Mouse (Mus musculus) spleen, adult 12 weeks (tissue): Measurements from ENCODE around the gene Serinc4.
"Not testable (repeated sequence)": the region's sequence is repeated elsewhere in the genome, so short reads cannot be mapped to it uniquely, and the experiment has no call there.

Experiments
- DNase-seq: peaks from one replicate; pipeline ENCODE4 v3.0.0; 2022; ENCODE audit warnings: low spot score

Serinc4 gene

DNA sequence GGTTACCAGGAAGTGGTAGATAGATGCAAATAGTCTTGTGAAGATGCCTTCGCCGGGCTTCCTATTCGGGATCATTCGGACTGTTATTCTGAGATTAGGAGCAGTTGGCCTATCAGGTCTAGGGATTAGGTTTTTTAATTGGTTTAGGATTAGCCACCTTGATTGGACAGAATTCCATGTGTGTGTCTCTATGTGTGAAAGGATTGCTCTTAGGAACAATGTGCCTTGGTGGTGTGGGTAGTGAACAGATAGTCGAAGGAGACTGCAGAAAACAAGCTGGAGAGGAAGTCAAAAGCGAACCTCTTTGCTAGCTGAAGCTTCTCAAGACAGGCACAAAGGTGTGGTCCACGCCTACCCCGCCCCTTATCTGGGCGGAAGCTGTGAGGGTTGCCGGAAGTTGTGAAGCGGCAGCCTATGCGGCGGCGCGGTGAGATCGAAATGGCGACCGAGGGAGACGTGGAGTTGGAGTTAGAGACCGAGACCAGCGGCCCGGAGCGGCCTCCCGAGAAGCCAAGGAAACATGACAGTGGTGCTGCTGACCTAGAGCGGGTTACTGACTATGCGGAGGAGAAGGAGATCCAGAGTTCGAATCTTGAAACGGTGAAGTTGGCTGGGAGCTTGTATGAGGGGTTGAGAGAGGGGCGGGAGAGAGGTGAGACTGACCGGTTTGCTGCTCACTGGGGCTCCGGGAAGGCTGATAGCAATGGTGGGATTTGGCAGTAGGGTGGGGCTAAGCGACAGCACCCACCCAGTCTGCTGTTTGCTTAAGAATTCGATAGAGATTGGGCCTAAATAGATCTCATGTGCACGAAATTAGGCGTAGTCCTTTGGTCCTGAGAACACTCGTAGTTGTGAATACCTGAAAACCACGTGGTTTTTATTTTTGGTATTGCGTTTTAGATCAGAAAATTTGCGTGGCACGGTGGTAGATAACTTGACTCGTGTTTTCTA, at the start of gene Serinc4:
Gene Serinc4, minus strand, starts transcription at position 90 of the 951 bp plus-strand sequence.
- peak; percentile 83 for DNase-seq

DNA sequence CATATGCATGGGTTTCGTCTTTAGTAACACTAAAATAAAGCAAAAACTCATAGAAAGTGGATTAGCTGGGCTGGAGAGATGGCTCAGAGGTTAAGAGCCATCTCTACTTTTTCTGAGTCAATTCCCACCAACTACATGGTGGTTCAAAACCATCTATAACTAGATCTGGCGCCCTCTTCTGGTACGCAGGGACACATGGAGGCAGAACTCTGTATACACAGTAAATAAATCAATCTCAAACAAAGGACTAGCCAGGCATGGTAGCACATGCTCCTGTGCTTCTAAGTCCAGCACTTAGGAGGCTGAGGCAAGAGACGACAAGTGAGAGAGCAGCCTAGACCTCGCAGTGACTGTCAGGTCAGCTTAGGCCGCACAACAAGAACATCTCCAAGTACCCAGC, 45.0 kb upstream of the Serinc4 start:
- DNase-seq, result not testable (repeated sequence)

DNA sequence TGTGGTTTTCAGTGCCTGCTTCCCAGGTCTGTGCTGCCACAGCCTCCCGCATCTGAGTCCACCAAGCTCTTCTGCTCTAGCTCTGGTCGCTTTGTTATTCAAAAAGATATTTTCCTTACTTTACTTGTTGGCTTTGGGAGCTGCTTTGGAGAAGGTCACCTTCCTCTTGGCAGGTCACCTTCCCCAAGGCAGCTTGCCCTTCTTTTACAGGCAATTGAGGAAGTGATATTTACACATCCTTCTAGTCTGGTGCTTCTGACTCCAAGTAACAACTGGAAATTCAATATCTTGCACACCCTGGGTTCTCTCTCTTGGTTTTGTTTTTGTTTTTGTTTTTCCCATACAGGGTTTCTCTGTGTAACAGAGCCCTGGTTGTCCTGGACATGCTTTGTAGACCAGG, 27.8 kb upstream of the Serinc4 start:
- DNase-seq, result not testable (repeated sequence)

DNA sequence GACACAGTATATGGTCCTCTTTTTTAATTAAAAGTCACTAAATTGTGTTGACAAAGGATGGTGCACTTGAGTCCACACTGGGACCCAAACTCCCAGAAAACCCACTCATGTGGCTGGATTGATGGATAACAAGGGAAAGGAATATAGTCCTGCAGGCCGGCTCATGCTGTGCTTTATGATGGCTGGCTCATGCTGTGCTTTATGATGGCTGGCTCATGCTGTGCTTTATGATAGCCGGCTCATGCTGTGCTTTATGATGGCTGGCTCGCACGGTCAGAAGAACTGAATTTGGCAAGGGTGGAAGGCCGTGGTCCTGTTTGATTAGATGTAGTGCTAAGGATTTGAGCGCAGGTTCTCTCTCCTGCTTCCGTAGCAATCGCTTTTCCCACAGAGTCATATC, 27.0 kb upstream of the Serinc4 start:
- DNase-seq, result no peak

DNA sequence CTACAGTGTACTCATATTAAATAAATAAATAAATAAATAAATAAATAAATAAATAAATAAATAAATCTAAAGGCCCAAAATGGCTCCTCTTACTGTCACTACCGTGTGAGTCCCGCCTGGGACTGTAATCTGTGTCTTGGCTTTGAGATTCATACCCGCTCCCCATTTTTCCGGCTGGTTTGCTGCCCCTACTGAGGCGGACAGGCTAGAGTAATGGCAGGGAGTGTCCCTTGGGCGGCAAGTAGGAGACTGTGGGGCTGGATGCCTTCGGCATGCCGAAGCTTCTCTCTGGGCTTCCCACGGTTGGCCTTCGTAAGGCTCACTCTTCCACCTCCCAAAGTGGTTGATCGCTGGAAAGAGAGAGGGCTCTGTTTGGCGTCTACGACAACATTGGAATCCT, 24.3 kb upstream of the Serinc4 start:
- DNase-seq, result not testable (repeated sequence)

DNA sequence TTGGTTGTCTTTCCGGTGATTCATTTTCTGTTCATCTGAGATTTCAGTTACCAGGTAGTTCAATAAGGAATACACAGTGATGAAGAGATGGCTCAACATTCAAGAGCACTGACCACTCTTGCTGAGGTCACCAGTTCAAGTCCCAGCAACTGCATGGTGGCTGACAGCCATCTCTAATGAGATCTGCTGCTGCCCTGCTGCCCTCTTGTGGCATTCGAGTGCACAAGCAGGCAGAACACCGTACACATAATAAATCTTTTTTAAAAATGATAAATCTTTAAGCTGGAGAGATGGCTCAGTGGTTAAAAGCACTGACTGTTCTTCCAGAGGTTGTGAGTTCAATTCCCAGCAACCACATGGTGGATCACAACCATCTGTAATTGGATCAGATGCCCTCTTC, 23.9 kb upstream of the Serinc4 start:
- no peak for DNase-seq

DNA sequence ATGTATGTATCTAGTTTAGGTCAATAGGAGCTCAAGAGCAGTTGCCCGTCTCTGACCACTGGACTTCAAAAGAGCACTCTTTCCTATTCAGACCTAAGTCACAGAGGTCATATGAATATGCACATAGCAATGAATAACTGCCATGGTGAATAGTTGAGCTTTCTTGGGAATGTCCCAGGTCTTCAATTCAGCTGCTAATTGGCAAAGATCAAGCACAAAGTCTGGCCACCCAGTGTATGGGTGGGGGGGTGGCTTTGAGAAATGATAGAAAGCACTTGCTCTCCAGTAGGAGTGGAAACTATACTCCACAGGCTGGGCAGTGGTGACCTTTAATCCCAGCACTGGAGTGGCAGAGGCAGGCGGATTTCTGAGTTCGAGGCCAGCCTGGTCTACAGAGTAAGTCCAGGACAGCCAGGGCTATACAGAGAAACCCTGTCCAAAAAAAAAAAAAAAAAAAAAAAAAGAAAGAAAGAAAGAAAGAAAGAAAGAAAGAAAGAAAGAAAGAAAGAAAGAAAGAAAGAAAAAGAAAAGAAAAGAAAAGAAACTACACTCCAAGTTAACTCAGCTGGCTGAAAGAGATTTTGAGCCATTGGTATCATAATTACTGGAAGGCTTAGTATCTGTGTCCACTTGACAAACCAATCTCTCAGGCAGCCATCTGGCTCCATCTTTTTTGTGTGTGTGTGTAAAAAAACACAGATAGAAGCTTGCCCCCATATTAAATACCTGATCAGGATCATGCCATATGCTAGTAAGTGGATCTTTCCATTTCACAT, 21.1 kb upstream of the Serinc4 start:
- no peak for DNase-seq

DNA sequence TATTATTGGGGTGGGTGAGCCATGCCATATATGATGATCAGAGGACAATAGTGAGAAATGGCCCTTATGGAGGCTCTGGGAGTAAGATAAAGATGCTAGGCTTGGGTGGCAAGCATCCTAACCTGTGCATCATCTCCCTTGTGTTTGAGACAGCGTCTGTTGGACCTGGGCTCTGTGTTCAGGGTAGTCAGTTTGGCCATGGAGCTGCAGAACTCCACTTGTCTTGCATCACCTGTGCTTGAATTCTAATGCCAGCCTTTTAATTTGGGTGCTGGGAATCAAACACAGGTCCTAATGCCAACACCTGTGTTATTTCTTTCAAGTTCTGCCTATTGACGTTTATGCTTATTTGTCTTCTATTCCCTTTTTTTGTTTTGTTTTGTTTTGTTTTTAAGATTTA, 18.7 kb upstream of the Serinc4 start:
- not testable (repeated sequence) for DNase-seq

DNA sequence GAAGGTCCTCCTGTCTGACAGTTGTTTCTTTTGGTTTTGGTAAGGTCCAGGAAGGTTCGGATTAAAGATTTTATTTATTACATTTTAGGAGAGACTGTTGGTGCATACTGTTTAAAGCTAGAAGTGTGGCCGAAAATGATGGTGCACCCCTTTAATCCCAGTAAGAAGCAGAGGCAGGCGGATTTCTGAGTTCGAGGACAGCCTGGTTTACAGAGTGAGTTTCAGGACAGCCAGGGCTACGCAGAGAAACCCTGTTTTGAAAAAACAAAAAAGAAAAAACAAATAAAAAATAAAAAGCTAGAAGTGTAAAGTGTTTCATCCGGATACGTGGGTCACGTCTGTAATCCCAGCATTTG, 17.6 kb upstream of the Serinc4 start:
- no peak for DNase-seq

DNA sequence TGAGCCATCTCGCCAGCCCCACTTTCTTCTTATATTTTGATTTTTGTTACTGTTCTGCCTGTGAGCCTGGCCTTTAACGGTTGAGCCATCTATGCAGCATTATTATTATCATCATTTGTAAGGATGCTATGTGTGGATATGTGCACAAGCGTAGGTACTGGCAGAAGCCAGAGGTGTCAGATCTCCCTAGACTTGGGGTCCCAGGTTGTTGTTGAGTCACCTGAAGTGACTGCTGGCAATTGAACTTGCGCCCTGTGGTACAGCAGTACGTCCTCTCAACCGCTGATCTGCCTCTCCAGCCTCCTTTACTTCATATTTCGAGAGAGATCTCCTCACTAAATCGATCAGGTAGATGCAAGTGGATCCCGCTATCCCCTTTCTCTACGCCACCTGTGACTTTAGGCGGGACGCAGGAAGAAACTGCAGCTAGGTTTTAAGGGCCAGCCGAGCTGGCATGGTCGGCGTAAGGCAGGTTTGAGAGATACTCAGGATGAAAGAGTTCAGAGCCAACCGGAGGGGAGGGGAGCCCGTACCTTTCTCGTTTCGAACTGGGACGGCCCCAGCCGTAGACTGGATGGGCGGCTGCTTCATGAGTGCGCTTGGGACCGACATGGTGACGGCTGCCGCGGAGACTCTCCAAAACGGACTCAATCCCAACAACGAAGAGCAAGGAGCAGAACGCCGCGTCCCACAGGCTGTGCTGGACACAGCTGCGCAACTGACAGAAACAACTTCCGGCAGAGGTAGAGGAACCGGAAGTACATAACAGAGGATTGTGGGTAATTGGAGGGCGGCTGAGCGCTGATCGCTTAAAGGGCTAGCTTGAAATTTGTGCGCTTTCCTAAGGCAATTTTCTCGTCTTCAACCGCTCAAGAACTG, 17.0 kb upstream of the Serinc4 start, which contains the start of gene Mfap1b:
Gene Mfap1b, minus strand, starts transcription at position 767 of the 879 bp plus-strand sequence.
- DNase-seq, result peak; percentile 58

DNA sequence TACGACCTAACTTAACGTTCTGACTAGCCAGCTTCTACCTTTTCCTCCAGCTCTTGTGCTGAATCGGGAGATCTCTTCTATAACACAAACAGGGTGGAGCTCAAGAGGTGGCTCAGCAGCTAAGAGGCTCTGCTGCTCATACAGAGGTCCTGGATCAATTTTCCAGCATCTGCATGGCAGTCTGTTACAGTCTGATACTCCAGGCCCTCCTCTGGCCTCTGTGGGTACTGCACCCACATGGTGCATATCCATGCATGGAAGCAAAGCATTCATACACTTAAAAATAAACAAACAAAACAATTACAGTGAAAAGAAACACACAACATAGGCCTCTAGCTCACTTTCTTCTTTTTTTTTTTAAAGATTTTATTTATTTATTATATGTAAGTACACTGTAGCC, 16.2 kb upstream of the Serinc4 start:
- DNase-seq, result not testable (repeated sequence)

DNA sequence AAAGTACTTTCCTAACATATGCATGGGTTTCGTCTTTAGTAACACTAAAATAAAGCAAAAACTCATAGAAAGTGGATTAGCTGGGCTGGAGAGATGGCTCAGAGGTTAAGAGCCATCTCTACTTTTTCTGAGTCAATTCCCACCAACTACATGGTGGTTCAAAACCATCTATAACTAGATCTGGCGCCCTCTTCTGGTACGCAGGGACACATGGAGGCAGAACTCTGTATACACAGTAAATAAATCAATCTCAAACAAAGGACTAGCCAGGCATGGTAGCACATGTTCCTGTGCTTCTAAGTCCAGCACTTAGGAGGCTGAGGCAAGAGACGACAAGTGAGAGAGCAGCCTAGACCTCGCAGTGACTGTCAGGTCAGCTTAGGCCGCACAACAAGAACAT, 12.4 kb upstream of the Serinc4 start:
- DNase-seq, result not testable (repeated sequence)

DNA sequence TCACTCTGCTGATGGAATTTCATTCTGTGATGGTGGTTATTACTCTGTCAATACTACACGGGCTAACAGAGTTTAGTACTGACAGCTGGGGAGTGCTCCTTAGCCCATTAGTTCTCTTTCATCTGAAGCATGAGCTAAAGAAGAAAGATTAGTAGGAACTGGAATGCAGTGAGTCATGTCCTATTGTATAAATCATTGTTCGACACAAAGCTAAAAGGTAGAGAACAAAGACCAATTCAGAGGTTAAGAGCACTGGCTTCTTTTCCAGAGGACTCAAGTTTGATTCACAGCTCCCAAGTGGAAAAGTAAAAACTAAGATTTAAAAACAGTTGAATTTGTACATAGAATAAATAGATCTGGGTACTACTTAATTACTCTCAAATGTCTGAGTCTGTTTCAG, 3.5 kb upstream of the Serinc4 start:
- no peak for DNase-seq

DNA sequence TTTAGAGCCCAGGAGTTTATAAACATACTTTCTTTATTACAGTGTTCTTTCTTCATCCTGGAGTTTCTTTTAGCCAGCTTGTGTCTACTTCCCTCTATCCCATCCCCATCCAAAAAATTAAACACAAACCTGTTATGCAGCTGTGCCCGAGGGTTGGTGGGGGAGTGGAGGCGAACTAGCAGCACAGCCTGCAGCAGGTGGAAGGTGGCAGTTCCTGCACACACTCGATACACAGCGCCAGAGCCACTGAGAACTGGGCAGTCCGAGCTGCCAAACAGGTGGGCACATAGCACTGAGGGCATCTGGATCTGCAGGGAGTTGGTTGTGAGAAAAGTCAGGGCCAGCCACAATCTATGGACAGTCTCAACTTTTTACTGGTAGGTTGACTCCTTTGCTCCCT, 1.0 kb downstream of the Serinc4 start:
- no peak for DNase-seq

DNA sequence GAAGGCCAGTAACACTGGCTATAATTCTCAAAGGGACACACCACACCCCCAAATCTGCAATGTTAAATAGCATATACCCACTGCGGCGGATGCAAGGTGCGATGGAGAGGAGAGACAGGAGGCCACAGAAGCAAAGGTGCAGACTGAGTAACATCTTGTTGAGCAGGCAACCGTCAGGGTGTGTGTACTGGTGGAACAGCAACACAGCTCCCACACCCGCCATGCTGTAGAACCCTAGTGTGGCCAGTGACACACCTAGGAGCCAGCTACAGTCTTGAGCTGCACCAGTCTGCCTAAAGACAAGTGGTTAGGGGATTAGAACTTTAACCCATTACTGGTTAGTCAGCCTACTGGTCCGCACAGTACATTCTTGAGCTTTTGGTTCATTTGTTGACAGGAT, 2.7 kb downstream of the Serinc4 start:
- DNase-seq, result no peak

DNA sequence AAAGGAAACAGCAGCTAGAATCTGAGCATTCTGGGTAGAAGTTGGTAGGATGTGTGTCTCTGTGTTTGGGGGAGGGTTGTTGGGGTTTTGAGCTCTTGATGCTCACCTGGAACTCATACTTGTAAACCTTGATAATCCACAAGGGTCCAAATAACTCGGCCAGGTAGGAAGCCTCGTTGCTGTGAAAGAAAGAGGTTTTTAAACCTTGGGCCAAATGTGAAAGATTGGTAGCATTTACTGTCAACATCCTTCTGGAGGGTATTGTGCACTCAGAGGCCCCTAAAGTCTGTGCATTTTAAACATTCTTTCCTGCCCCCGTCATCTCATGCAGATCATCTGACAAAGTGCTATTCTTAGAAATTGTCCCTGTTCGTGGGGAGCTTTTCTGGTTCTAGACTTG, 3.6 kb downstream of the Serinc4 start, which contains the start of gene Hypk:
Gene Hypk, plus strand, starts transcription at position 301 of the 400 bp plus-strand sequence.
- DNase-seq, result no peak

DNA sequence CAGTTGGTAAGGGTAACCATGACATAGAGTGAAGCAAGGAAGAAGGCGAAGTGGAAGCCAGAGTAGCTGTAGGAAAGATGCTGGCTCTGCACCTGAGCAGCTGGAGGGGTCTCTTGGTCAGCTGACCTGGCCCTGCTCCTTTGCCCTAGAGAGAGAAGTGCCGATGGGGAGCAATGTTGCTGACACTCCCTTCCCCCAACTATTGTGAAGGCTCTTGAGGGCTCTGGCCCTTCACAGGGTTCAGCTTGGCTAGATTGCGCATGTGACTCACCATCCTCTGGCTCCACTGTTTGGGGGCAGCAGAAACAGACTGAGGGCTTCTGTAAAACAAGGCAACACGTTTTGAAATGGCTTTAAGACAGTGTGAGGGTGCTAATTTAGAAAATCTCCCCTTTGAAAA, 4.2 kb downstream of the Serinc4 start:
- DNase-seq, result no peak

DNA sequence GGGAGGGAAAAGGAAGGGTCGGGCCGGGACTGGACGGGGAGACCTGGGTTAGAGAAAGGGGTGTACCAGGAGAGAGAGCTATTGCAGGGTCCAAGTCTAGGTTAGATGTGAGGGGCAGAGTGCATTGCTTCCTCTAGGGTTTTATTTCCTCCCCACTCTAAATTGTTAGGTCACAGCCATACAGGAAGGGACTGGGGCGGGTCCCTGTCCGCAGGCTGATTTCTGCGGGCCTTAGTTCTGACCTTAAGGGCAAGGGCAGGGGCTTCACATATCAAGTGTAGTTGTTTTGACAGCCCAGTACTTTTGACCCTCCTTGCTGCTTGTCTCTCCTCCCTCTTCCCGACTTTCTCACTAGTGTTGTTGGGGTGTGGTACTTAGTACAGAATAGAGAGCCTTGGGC, 6.5 kb downstream of the Serinc4 start:
- DNase-seq, result no peak

DNA sequence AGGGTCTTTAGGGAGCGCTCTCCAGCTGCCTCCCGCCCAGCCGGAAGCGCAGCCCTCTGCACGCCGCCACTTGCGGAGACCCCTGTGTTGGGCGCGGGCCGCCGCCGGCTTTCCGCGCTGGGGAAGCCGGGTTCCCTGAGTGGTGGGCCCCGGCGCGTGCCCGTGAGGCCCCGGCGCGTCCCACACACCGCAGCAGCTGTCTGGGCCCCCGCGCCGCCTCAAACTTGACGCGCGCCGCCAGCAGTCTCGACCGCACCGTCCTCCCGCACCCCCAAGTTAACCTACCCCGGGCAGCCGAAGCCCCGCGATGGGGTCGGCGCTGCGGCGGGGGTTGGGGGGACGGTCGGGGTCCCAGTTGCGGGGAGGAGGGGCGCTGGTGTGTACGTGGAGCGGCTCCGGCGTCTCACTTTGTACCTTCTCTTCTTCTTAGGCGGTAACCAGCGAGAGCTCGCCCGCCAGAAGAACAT, 7.0 kb downstream of the Serinc4 start:
- DNase-seq, result no peak

DNA sequence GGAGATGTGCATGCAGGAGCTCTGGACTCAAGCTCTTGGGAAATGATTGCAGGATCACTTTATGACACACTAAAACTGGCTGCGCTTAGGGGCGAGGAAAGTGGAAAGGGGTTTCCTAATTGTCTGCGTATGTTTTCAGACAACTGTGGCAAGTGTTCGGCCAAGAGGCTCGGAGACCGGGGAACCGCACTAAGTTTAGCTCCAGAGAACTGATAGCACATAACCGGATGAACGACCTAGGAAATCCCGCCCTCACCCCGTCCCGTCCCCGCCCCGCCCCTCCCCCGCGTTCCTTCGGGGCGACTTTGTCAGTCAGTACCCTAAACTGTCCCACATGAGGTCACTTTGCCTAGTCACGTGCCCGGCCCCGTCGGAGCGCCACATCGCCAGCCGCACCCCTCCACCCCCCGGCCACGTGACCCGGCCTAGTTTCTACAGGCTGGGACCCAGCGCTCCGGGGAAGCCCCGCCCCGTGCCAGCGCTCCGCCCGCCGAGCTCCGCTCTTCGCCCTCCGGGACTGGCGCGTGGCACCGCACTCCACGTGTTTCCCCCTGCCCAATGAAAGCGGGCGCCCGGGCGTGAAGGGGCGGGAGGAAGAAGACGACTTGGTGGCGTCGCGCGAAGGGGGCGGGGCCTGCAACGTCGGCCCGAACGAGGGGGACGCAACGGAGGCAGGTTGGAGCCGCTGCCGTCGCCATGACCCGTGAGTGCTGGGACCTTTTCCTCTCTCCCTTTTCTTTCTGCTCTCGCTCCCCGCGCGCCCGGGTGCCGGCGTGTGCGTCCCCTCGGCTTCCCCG, 7.6 kb downstream of the Serinc4 start, which contains the start of gene Serf2:
Gene Serf2, plus strand, starts transcription at position 457 of the 797 bp plus-strand sequence.
- DNase-seq, result peak; percentile 99

DNA sequence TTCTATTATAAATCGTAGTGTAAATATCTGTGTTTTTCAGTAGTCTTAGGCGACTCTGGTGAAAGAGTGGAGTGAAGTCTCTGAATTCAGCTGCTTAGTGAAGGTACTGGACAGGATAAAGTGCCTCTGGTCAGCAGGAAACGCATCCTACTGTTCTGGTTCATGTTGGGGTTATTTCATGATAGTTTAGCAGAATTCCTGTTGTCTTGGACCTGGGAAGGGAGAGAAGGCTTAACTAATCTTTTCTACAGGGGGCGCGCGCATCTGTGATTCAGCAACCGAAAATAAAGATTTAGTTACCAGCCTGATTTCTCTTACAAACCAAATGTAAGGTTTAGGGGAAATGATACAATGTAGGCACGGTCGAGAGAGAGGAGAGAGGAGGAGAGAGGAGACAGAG, 8.4 kb downstream of the Serinc4 start:
- no peak for DNase-seq
